Mouse (Mus musculus): Measurements from ENCODE around the gene Crisp3.

- TF ChIP-seq CTCF (conservative IDR thresholded peaks at IDR 0.05; ENCODE audit: low read length) (no peak), NANOG (IDR thresholded peaks at IDR 0.05; ENCODE audit: borderline replicate concordance, low read length) (no peak), POU5F1 (IDR thresholded peaks at IDR 0.05; ENCODE audit: borderline replicate concordance, low read length) (no peak)
Observed at GRCm38 (mm10) chr17:40274906-40275470, 32.9 kb upstream of the Crisp3 start.

Data from E14TG2a.4 (cell line).